Mouse (Mus musculus): ENCODE measurements around the gene Trim62. TPM values are rescaled to one million over a fixed set of nuclear protein-coding genes. Genes with fewer than 3 reads are reported as not detected.

The Trim62 gene
- total RNA-seq, 2 experiments from 2014 or later: 4.5 to 8.8 TPM

GRCm38 (mm10) chr4:128908586-128909377 is 25.4 kb downstream of the Trim62 start:
- DNase-seq (ENCODE audit: low spot score in 2 of 2): peak in 1 of 2 experiments; percentile 47

GRCm38 (mm10) chr4:128909378-128909831 is 26.0 kb downstream of the Trim62 start:
- DNase-seq (ENCODE audit: low spot score in 2 of 2): no peak

GRCm38 (mm10) chr4:128910276-128911063 is 27.1 kb downstream of the Trim62 start:
- DNase-seq (ENCODE audit: low spot score in 2 of 2): no peak

GRCm38 (mm10) chr4:128912085-128912484 is 28.7 kb downstream of the Trim62 start:
- DNase-seq (ENCODE audit: low spot score in 2 of 2): no peak

GRCm38 (mm10) chr4:128913794-128914193 is 30.4 kb downstream of the Trim62 start:
- DNase-seq (ENCODE audit: low spot score in 2 of 2): no peak

- DNase-seq (ENCODE audit: low spot score in 2 of 2): no peak
Observed at GRCm38 (mm10) chr4:128917119-128917518, 33.7 kb downstream of the Trim62 start.

GRCm38 (mm10) chr4:128917756-128918155 is 34.4 kb downstream of the Trim62 start:
- no peak for DNase-seq (ENCODE audit: low spot score in 2 of 2)

- DNase-seq (ENCODE audit: low spot score in 2 of 2): no peak
Observed at GRCm38 (mm10) chr4:128918187-128918586, 34.8 kb downstream of the Trim62 start.

- no peak for DNase-seq (ENCODE audit: low spot score in 2 of 2)
Observed at GRCm38 (mm10) chr4:128919106-128919505, 35.7 kb downstream of the Trim62 start.

GRCm38 (mm10) chr4:128923603-128924002 is 40.2 kb downstream of the Trim62 start:
- no peak for DNase-seq (ENCODE audit: low spot score in 2 of 2)

- peak; percentile 70 to 80 for DNase-seq (ENCODE audit: low spot score in 2 of 2)
Observed at GRCm38 (mm10) chr4:128924841-128925606, 41.6 kb downstream of the Trim62 start.

GRCm38 (mm10) chr4:128932783-128933182 is 49.4 kb downstream of the Trim62 start:
- no peak for DNase-seq (ENCODE audit: low spot score in 2 of 2)

GRCm38 (mm10) chr4:128935595-128935994 is 52.2 kb downstream of the Trim62 start:
- no peak for DNase-seq (ENCODE audit: low spot score in 2 of 2)

- no peak for DNase-seq (ENCODE audit: low spot score in 2 of 2)
Observed at GRCm38 (mm10) chr4:128942346-128942745, 59.0 kb downstream of the Trim62 start.

- DNase-seq (ENCODE audit: low spot score in 2 of 2): no peak
Observed at GRCm38 (mm10) chr4:128946736-128947135, 63.4 kb downstream of the Trim62 start.

- no peak for DNase-seq (ENCODE audit: low spot score in 2 of 2)
Observed at GRCm38 (mm10) chr4:128947326-128947933, 64.0 kb downstream of the Trim62 start.

GRCm38 (mm10) chr4:128948137-128948674 is 64.8 kb downstream of the Trim62 start:
- peak; percentile 54 to 65 for DNase-seq (ENCODE audit: low spot score in 2 of 2)

GRCm38 (mm10) chr4:128949470-128950005 is 66.2 kb downstream of the Trim62 start:
- DNase-seq (ENCODE audit: low spot score in 2 of 2): no peak

- DNase-seq (ENCODE audit: low spot score in 2 of 2): no peak
Observed at GRCm38 (mm10) chr4:128950461-128950860, 67.1 kb downstream of the Trim62 start.

GRCm38 (mm10) chr4:128953851-128954250 is 70.5 kb downstream of the Trim62 start:
- no peak for DNase-seq (ENCODE audit: low spot score in 2 of 2)

Measured in adrenal gland, adult 18-20 months (tissue).